Mouse (Mus musculus): ENCODE measurements around the gene Rad9a.

DNA sequence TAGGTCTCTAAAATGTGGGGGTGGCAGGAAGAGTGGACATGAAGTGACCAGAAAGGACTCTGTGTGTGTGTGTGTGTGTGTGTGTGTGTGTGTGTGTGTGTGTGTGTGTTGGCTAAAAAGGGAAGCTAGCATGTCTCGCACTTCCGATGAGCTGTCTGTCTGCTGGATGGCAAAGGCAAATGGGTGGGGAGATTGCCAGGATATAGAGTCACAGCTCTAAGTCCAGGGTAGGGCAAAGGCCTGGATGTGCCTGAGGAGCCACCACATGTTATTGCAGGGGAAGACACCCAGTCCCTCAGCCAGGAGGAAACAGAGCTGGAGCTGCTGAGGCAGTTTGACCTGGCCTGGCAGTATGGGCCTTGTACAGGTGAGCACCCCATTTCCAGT lies 30.7 kb upstream of the Rad9a start:
- TF ChIP-seq CTCF (IDR thresholded peaks at IDR 0.05; ENCODE audit: borderline replicate concordance, insufficient read depth, low read depth, low read length) = no peak
- no peak for TF ChIP-seq POLR2A (IDR thresholded peaks at IDR 0.05; ENCODE audit: borderline replicate concordance, insufficient read depth, low read length)

Data from cerebellum, adult 2 months (tissue).